Mouse (Mus musculus) forebrain, embryonic 12.5 days (tissue): ENCODE measurements around the gene Ppp4c. TPM values are rescaled to one million over a fixed set of nuclear protein-coding genes. Genes with fewer than 3 reads are reported as not detected.

Experiments
- ATAC-seq: fragments of 200-750 bp; cut with Nextera tagmentation; 2 replicates; pipeline ENCODE4 v1.8.0; 2017; ENCODE audit warnings: moderate TSS enrichment; ENCODE audit not compliant: low FRiP score
- H3K27ac ChIP-seq: fragments of 300-500 bp; sonication (generic); 2 replicates; pipeline ENCODE4 v1.5.1; 2016; ENCODE audit warnings: mild to moderate bottlenecking
- H3K27me3 ChIP-seq: fragments of 300-500 bp; sonication (generic); 2 replicates; pipeline ENCODE4 v1.6.1; 2016; ENCODE audit warnings: mild to moderate bottlenecking
- H3K36me3 ChIP-seq: fragments of 300-500 bp; sonication (generic); replicated peaks from 2 replicates; pipeline ENCODE4 v1.6.1; 2016; ENCODE audit warnings: mild to moderate bottlenecking
- H3K4me1 ChIP-seq: fragments of 300-500 bp; sonication (generic); 2 replicates; pipeline ENCODE4 v1.6.1; 2016
- H3K4me2 ChIP-seq: fragments of 300-500 bp; sonication (generic); 2 replicates; pipeline ENCODE4 v1.6.1; 2016; ENCODE audit warnings: mild to moderate bottlenecking, moderate library complexity
- H3K4me3 ChIP-seq: fragments of 300-500 bp; sonication (generic); replicated peaks from 2 replicates; pipeline ENCODE4 v1.5.1; 2016; ENCODE audit warnings: mild to moderate bottlenecking
- H3K9ac ChIP-seq: fragments of 300-500 bp; sonication (generic); 2 replicates; pipeline ENCODE4 v1.6.1; 2016; ENCODE audit warnings: mild to moderate bottlenecking
- H3K9me3 ChIP-seq: fragments of 300-500 bp; sonication (generic); 2 replicates; pipeline ENCODE4 v1.6.1; 2016
- WGBS: fragments of 180-500 bp; shearing (Covaris S2); methylation state at CpG from one replicate; pipeline ENCODE4 v1.1.7; 2016; 5-methylcytosine and 5-hydroxymethylcytosine counted together
- polyA plus RNA-seq: library from polyadenylated mRNA; unstranded; fragments of >200 nt; fragmentation: Nextera tagmentation; extraction: Ambion mirVana; gene quantifications from 2 replicates; pipeline ENCODE4 v1.2.1, GENCODE M21; 2016

Gene Ppp4c
- polyA plus RNA-seq, 1 experiment from 2014 or later: 310 TPM

DNA sequence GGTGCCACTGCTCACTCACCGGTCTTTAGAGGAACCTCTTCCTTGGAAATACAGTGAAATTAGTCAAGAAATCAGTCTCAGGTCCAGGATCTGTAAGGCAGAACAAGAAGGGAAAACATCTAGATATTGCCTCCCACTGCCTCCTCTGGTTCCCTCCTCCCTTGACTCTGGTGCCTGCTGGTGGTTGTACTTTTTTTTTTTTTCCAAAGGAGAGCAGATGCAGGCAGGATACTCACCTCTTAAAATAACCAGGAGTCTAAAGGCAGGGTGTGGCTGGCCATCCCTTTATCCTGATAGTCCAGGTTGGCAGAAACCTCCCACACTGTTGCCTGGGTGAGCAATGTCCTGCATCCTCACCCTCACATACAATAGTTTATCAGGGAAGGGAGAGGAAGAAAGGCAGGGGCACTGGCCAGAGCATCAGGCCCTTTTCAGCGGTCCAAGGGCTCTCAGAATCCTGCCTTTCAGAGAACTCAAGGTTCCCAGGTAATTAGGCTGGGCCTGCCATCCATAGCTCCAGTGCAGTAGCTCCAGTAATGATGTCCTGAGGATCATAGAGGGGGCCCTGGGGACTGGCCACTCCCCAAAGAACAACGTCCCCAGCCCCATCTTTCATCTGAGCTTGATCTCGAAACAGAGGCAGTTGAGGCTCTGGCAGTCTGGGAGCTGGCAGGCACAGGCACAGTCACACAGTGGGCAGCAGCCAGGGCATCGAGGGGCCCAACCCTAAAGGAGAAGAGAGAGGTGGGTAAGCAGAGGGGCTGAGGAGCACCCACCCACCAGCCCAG is 8.2 kb upstream of the Ppp4c start:
- peak overlapping the region; percentile 79 for H3K4me3 ChIP-seq
- ATAC-seq: no peak
- peak overlapping the region; percentile 78 for H3K4me2 ChIP-seq
- peak overlapping the region; percentile 96 for H3K27ac ChIP-seq
- peak overlapping the region; percentile 89 for H3K9ac ChIP-seq
- no peaks in the 10 kb centered on the region for H3K9me3 ChIP-seq
- WGBS: 26% methylated on average over 5 of the region's 5 CpGs
- peaks cover 64% of the 10 kb centered on the region for H3K36me3 ChIP-seq
- peaks cover 42% of the 10 kb centered on the region for H3K4me1 ChIP-seq
- H3K27me3 ChIP-seq: no peaks in the 10 kb centered on the region

DNA sequence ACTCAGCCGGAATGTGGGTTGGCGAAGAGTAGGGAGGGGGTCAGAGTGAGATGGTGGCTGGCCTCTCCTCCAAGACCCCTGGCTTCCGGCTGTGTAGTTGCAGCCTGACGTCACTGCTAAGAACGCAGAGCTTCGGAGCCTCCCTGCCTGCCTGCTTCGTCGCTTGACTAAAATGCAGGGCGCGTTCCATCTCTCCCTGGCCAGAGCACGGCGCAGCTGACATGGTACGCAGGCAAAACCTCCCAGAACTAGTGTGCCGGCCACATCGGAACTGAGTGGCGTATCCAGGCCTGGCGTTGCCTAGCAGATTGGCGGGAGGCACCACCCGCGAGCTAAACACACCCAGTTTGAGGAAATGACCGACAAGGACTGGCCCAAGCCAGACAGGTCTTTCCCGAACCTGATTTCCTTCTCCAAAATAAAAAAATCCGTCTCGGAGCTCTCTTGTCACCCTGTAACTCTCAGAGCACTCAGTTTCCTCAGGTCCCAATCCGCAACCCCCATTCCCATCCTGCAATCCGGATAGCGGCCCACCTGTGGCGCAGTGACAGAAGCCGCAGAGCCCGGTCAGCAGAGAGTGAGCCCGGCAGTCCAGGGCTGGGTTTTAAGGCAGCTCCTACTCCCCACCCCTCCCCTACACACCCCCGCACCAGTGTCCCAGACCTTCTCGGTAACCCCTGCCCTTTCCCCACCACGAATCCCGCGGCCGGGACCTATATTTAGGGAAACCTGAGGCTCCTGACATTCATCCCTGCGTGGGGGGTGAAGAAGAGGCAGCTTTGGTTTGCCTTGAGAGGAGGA is 7.4 kb upstream of the Ppp4c start:
- WGBS: under 1% methylated on average over 38 of the region's 38 CpGs
- H3K4me1 ChIP-seq: peaks cover 42% of the 10 kb centered on the region
- peak overlapping the region; percentile 96 for H3K27ac ChIP-seq

DNA sequence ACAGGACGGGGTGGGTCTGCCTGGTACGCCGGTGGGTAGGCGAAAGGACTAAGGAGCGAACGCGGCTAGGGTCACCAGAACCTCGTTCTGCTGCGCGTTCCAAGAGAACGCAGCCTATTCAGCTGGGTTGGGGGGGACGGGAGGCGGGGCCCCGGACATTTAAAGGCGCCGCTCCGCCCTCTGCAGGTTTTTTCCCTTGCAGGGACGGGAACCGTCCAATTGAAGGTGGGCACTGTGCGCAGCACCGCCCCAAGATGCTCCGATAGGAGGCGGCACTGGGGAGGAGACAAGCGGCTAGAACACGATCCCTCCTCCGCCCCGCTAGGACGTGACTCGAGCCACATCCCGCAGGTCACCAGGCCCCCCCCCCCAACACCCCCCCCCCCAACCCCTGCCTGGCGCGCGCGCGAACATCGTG is 6.8 kb upstream of the Ppp4c start:
- Histone ChIP-seq H3K27me3 (no peaks in the 10 kb centered on the region), H3K4me3 (peak overlapping the region; percentile 79)
- WGBS: under 1% methylated on average over 33 of the region's 36 CpGs

More for the DNA sequence above, 7.4 kb upstream of the Ppp4c start:
- no peaks in the 10 kb centered on the region for H3K27me3 ChIP-seq
- peak overlapping the region; percentile 79 for H3K4me3 ChIP-seq
- H3K9me3 ChIP-seq: no peaks in the 10 kb centered on the region
- ATAC-seq: peak; percentile 89
- H3K9ac ChIP-seq: peak overlapping the region; percentile 89
- peak overlapping the region; percentile 78 for H3K4me2 ChIP-seq
- H3K36me3 ChIP-seq: peaks cover 64% of the 10 kb centered on the region

DNA sequence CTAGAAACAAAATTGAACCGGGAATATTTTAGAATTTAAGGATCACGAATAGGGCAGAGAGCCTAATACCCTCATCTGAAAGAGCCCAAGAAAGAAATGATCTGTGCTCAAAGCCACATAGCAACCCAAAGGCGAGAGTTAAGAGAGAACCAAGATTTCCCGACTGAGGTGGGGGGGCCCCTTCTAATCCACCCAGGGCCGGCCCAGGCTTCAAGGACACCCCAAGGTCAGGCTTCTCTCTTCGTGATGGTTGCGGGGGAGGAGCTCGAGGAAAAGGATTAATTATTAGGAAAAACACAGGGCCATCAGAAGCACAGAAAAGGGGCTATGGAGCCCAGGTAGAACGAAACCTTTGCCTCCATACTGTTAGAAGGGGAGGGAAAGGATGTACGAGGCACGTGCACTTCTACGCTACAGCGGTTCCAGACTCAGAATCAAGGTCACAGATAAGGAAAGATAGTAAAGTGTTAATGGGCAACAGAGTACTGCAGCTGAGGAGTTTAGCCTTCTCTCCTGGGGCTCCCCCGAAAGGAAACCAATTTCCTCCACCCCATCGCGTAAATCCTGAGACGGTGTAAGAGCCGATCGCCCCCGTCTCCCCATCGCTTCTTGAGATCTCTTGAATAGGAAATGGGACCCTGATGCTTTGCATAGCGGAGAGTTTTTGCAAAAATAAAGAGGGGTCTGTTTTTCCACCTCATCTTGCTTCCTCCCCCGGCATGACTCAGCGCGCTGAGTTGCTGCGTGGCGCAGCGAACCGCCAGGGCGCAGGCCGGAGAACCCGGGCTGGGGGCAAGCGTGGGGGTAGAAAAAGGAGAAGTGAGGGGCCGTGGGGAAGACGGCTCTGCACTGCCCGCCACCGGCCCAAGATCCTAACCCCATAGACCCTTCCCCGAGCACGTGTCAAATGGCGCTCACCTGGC is 6.1 kb upstream of the Ppp4c start:
- Histone ChIP-seq H3K4me3 (peak overlapping the region; percentile 79), H3K9ac (peak overlapping the region; percentile 89), H3K4me2 (peak overlapping the region; percentile 78), H3K9me3 (no peaks in the 10 kb centered on the region), H3K27ac (peak overlapping the region; percentile 96), H3K36me3 (peaks cover 56% of the 10 kb centered on the region), H3K27me3 (no peaks in the 10 kb centered on the region), H3K4me1 (peaks cover 42% of the 10 kb centered on the region)
- ATAC-seq: no peak
- under 1% methylated on average over 40 of the region's 40 CpGs for WGBS

More for the DNA sequence above, 6.8 kb upstream of the Ppp4c start:
- Histone ChIP-seq H3K27ac (peak overlapping the region; percentile 96), H3K9ac (peak overlapping the region; percentile 89), H3K36me3 (peaks cover 61% of the 10 kb centered on the region), H3K4me1 (peaks cover 42% of the 10 kb centered on the region), H3K9me3 (no peaks in the 10 kb centered on the region), H3K4me2 (peak overlapping the region; percentile 78)
- peak; percentile 96 for ATAC-seq

DNA sequence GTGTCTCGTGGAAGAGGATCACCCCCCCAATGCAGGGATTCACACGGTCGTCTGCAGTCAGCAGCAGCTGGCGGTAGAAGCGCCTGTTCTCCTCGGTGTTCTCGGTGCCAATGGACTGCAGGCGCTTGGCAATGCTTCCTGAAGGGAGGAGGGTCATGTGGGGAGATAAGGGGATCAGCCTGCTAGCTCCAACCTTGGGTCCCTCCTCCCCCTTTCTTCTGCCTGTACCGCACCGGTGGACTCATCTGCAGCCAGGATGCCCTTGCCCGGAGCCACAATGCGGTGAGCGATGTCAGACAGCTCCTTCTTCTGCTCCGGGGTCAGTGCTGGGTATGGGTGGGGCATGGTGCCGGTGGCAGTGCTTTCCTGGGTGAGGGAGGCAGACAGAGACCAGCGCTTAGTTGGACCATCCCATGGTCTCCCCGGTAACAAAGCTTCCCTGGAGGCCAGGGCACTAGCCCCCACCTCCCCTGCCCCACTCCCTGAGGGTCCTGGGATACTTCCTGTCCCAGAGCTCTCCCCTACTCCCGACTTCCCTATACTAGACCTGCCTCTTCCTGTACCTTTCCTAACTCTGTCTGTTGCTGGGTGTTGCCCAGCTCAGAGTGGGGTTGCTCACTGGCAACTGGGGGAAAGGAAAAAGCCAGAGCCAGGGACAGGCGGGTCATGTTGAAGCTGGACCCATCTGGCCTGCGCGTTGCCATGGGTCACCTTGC is 5.3 kb upstream of the Ppp4c start, which contains the start of gene Fam57b:
Gene Fam57b, plus strand, starts transcription at position 258 of the 716 bp plus-strand sequence.
- Histone ChIP-seq H3K9ac (peak within 1 kb of the TSS; percentile 89), H3K4me2 (peak within 1 kb of the TSS; percentile 78), H3K27me3 (no peaks in the 10 kb centered on the region), H3K9me3 (no peaks in the 10 kb centered on the region), H3K4me1 (peaks cover 48% of the 10 kb centered on the region), H3K4me3 (peak within 1 kb of the TSS; percentile 79), H3K36me3 (peaks cover 49% of the 10 kb centered on the region), H3K27ac (peak within 1 kb of the TSS; percentile 96)
- WGBS: 36% methylated on average over 21 of the region's 21 CpGs
- no peak for ATAC-seq

DNA sequence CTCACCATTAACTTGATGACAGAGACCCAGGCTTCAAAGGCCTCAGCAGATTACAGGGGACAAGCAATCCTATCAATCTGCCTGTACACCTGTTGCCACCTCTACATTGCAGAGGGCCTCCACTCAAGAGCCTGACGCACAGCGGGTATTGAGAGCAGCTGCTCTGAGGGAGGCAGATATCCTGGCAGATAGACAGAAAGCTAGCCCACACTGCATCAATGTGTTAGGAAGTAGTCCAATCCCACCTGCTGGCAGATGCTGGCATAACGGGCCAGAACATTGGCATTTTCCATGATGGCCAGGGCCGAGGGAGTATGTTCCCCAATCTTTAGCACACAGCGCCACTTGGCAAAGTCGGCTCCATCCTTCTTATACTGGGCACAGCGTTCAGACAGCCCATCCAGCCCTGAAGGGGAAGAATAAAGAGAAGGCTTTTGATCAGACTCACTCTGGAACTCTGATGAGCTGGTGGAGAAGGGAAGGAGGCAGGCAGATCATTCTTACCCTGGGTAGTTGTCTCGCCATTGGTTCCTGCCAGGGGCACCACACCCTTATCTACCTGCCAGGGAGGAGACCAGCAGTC is 4.1 kb upstream of the Ppp4c start:
- peaks cover 40% of the 10 kb centered on the region for H3K36me3 ChIP-seq
- H3K27ac ChIP-seq: no peak overlapping the region
- H3K4me3 ChIP-seq: peak overlapping the region; percentile 79; the same call in 1 of the 2 replicates
- H3K4me1 ChIP-seq: peaks cover 50% of the 10 kb centered on the region
- no peak for ATAC-seq
- H3K9me3 ChIP-seq: no peaks in the 10 kb centered on the region
- H3K27me3 ChIP-seq: no peaks in the 10 kb centered on the region
- H3K9ac ChIP-seq: 0 out of 2 replicates have a peak overlapping the region, but pooled peaks have one; percentile 89
- 70% methylated on average over 8 of the region's 8 CpGs for WGBS
- H3K4me2 ChIP-seq: peak overlapping the region; percentile 78; the same call in 1 of the 2 replicates

DNA sequence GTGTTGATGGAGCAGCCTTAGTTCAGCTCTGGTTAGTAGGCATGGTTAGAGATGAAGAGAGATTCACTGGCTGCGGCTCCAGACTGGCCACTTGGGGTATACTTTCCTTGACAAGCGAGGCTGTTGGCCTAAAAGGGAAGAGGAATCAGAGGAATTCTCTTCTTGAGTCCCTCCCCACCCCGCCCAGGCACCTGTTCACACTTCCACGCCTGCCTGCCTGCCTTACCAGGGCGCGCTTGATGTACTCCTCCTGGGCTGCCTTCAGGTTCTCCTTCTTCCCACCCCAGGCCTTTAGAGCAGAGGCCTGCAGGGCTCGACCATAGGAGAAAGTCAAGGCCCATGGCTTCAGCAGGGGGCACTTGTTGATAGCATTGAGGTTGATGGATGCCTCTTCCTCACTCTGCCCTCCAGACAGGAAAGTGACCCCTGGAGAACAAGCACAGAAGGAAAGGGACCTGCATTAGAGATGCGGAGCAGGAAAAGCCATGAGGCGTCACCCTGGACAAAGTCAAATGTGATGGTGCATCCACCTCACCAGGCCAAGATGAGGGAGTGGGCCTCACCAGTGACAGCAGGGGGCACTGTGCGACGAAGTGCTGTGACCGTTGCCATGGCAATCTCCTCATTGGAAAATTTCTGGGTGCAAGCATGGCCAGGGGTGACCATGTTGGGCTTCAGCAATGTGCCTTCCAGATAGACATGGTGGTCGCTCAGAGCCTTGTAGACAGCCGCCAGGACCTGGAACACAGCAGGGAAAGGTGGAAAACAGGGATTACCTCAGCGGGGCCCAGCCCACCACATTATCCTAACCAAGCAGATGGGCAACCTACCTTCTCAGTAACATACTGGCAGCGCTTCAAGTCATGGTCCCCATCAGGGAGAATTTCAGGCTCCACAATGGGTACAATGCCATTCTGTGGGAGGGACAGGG is 3.4 kb upstream of the Ppp4c start:
- WGBS: 82% methylated on average over 16 of the region's 16 CpGs
- Histone ChIP-seq H3K9me3 (no peaks in the 10 kb centered on the region), H3K36me3 (peaks cover 38% of the 10 kb centered on the region), H3K4me3 (no peak overlapping the region), H3K27ac (no peak overlapping the region; the same call in 1 of the 2 replicates), H3K4me2 (no peak overlapping the region), H3K4me1 (peaks cover 54% of the 10 kb centered on the region), H3K9ac (no peak overlapping the region), H3K27me3 (no peaks in the 10 kb centered on the region)
- ATAC-seq: no peak

DNA sequence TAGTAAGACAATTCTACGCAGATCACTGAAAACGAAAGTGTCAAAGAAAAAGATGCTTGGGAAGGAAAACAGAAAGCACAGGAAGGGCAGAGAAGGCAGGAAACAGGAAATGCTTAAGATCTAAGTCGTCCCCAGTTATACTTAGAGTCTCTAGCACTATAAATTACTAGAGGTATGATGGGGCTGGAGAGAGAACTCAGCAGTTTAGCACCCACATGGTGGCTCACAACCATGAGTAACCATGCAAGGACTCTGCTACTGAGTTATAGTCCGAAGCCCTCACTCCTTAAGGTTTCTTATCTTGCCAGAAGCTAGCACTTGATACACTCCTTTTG is 1.9 kb upstream of the Ppp4c start:
- 83% methylated on average over 4 of the region's 4 CpGs for WGBS
- H3K27me3 ChIP-seq: no peaks in the 10 kb centered on the region
- no peak overlapping the region for H3K9ac ChIP-seq
- H3K4me1 ChIP-seq: peaks cover 48% of the 10 kb centered on the region
- no peak overlapping the region for H3K27ac ChIP-seq
- H3K4me2 ChIP-seq: no peak overlapping the region
- no peak overlapping the region for H3K4me3 ChIP-seq
- ATAC-seq: no peak
- no peaks in the 10 kb centered on the region for H3K9me3 ChIP-seq
- peaks cover 47% of the 10 kb centered on the region for H3K36me3 ChIP-seq

DNA sequence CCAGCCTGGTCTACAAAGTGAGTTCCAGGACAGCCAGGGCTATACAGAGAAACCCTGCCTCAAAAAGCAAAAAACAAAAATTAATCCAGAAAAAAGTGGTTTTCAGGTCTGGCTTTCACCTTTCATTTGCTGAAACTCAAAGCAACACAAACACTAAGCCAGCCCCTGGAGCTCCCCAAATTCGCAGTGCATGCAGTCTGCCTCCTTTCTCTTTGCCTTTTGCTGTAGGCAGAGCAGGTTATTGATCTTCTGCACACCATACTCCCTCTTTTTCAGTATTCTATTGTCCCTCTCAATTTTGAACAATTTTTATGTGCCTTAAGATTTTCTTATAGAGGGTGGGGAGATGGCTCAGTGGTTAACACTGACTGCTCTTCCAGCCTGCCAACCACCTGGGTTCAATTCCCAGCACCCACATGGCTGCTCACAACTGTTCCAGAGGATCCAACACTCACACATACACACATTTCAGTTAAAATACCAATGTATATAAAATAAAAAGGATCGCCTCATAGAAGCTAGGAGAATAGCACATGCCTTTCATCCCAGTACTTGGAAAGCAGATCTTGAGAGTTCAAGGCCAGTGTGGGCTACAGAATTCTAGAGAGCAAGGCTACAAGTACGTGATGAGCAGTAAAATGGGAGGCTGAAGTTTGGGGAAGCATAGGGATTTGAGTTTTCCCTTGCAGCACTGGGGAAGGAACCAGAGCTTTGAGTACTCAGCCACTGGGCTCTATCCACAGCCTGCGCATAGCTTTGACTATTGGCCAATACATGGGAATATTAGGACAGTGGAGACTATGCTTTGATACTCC is 1.4 kb upstream of the Ppp4c start:
- Histone ChIP-seq H3K27me3 (no peaks in the 10 kb centered on the region), H3K27ac (no peak overlapping the region), H3K4me3 (no peak overlapping the region), H3K4me2 (no peak overlapping the region), H3K4me1 (peaks cover 48% of the 10 kb centered on the region), H3K9me3 (no peaks in the 10 kb centered on the region), H3K36me3 (peaks cover 53% of the 10 kb centered on the region), H3K9ac (no peak overlapping the region)
- WGBS: 81% methylated on average over 4 of the region's 4 CpGs
- ATAC-seq: no peak
